Mouse (Mus musculus): ENCODE results near the gene Mllt10.

GRCm38 (mm10) chr2:18057336-18058145, 2.5 kb downstream of the Mllt10 start:
- no peak for TF ChIP-seq E2F4 (IDR thresholded peaks at IDR 0.05; ENCODE audit: insufficient read depth)
- TF ChIP-seq TCF12 (IDR thresholded peaks at IDR 0.05; ENCODE audit: insufficient read depth, poor library complexity, severe bottlenecking) = no peak
- peak; percentile 76 for TF ChIP-seq POLR2A (IDR thresholded peaks at IDR 0.05; ENCODE audit: insufficient read length, low read depth)
- no peak for TF ChIP-seq TCF3 (IDR thresholded peaks at IDR 0.05; ENCODE audit: insufficient read length, low read depth)

All from myocyte (in vitro differentiated cells).